Mouse (Mus musculus): ENCODE results near the gene Cpa4. TPM values are rescaled to one million over a fixed set of nuclear protein-coding genes. Genes with fewer than 3 reads are reported as not detected.

The Cpa4 gene
- polyA plus RNA-seq, 1 experiment from 2014 or later: 0.05 TPM

- Histone ChIP-seq H3K4me1 (replicated peaks; ENCODE audit: insufficient read depth, low read length) (peaks cover 21% of the 10 kb centered on the region), H3K9me3 (replicated peaks; ENCODE audit: low read length) (no peaks in the 10 kb centered on the region), H3K36me3 (ENCODE audit: insufficient read depth, low read length) (no peaks in the 10 kb centered on the region), H3K4me3 (replicated peaks; ENCODE audit: low read depth, low read length) (no peak overlapping the region), H3K9ac (ENCODE audit: low read depth, low read length) (no peak overlapping the region), H3K27ac (no peak overlapping the region), H3K27me3 (ENCODE audit: insufficient read depth, low read length) (no peaks in the 10 kb centered on the region), H3K4me2 (ENCODE audit: low read length) (no peak overlapping the region)
- DNase-seq (ENCODE audit: low spot score) (no peak), ATAC-seq (replicated peaks; ENCODE audit: low FRiP score, low read depth) (no peak)
- WGBS: 45% methylated on average over 7 of the region's 7 CpGs
- no peak for TF ChIP-seq CTCF (IDR thresholded peaks at IDR 0.05; ENCODE audit: low read depth)
Measured at GRCm38 (mm10) chr6:30545689-30546088, 22.5 kb upstream of the Cpa4 start.

GRCm38 (mm10) chr6:30546571-30547273, 21.4 kb upstream of the Cpa4 start:
- ATAC-seq (replicated peaks; ENCODE audit: low FRiP score, low read depth): peak; percentile 71; the same call in 1 of the 2 replicates
- Histone ChIP-seq H3K4me2 (ENCODE audit: low read length) (peak overlapping the region; percentile 54), H3K9me3 (replicated peaks; ENCODE audit: low read length) (no peaks in the 10 kb centered on the region), H3K4me1 (replicated peaks; ENCODE audit: insufficient read depth, low read length) (peaks cover 21% of the 10 kb centered on the region), H3K9ac (ENCODE audit: low read depth, low read length) (peak overlapping the region; percentile 28), H3K27ac (peak overlapping the region; percentile 87), H3K4me3 (replicated peaks; ENCODE audit: low read depth, low read length) (peak overlapping the region; percentile 16; the same call in 1 of the 2 replicates), H3K36me3 (ENCODE audit: insufficient read depth, low read length) (no peaks in the 10 kb centered on the region), H3K27me3 (ENCODE audit: insufficient read depth, low read length) (no peaks in the 10 kb centered on the region)
- DNase-seq (ENCODE audit: low spot score): peak; percentile 77
- TF ChIP-seq CTCF (IDR thresholded peaks at IDR 0.05; ENCODE audit: low read depth): no peak
- WGBS: 13% methylated on average over 17 of the region's 17 CpGs

- H3K4me1 ChIP-seq (replicated peaks; ENCODE audit: insufficient read depth, low read length): peaks cover 24% of the 10 kb centered on the region
- H3K4me3 ChIP-seq (replicated peaks; ENCODE audit: low read depth, low read length): peak overlapping the region; percentile 16; the same call in 1 of the 2 replicates
- H3K27ac ChIP-seq: peak overlapping the region; percentile 87
- no peak for TF ChIP-seq CTCF (IDR thresholded peaks at IDR 0.05; ENCODE audit: low read depth)
- H3K4me2 ChIP-seq (ENCODE audit: low read length): peak overlapping the region; percentile 54
- ATAC-seq (replicated peaks; ENCODE audit: low FRiP score, low read depth) (no peak), DNase-seq (ENCODE audit: low spot score) (peak; percentile 89)
- H3K36me3 ChIP-seq (ENCODE audit: insufficient read depth, low read length): no peaks in the 10 kb centered on the region
- under 1% methylated on average over 16 of the region's 17 CpGs for whole genome bisulfite sequencing
- H3K9me3 ChIP-seq (replicated peaks; ENCODE audit: low read length): no peaks in the 10 kb centered on the region
- no peaks in the 10 kb centered on the region for H3K27me3 ChIP-seq (ENCODE audit: insufficient read depth, low read length)
- H3K9ac ChIP-seq (ENCODE audit: low read depth, low read length): peak overlapping the region; percentile 28; the same call in 1 of the 2 replicates
Measured at GRCm38 (mm10) chr6:30547274-30547645, 20.9 kb upstream of the Cpa4 start.

- no peak for TF ChIP-seq CTCF (IDR thresholded peaks at IDR 0.05; ENCODE audit: low read depth)
- no peak for DNase-seq (ENCODE audit: low spot score)
- H3K27ac ChIP-seq: peak overlapping the region; percentile 87
- H3K9me3 ChIP-seq (replicated peaks; ENCODE audit: low read length): no peaks in the 10 kb centered on the region
- 33% methylated on average over 9 of the region's 9 CpGs for WGBS
- peak overlapping the region; percentile 16; the same call in 1 of the 2 replicates for H3K4me3 ChIP-seq (replicated peaks; ENCODE audit: low read depth, low read length)
- H3K36me3 ChIP-seq (ENCODE audit: insufficient read depth, low read length): no peaks in the 10 kb centered on the region
- peaks cover 24% of the 10 kb centered on the region for H3K4me1 ChIP-seq (replicated peaks; ENCODE audit: insufficient read depth, low read length)
- no peak for ATAC-seq (replicated peaks; ENCODE audit: low FRiP score, low read depth)
- H3K27me3 ChIP-seq (ENCODE audit: insufficient read depth, low read length): no peaks in the 10 kb centered on the region
- no peak overlapping the region for H3K9ac ChIP-seq (ENCODE audit: low read depth, low read length)
- peak overlapping the region; percentile 54 for H3K4me2 ChIP-seq (ENCODE audit: low read length)
Measured at GRCm38 (mm10) chr6:30547656-30548306, 20.4 kb upstream of the Cpa4 start.

GRCm38 (mm10) chr6:30549231-30549761, 18.9 kb upstream of the Cpa4 start:
- no peaks in the 10 kb centered on the region for H3K27me3 ChIP-seq (ENCODE audit: insufficient read depth, low read length)
- no peak for TF ChIP-seq CTCF (IDR thresholded peaks at IDR 0.05; ENCODE audit: low read depth)
- H3K4me1 ChIP-seq (replicated peaks; ENCODE audit: insufficient read depth, low read length): peaks cover 16% of the 10 kb centered on the region
- H3K9me3 ChIP-seq (replicated peaks; ENCODE audit: low read length): no peaks in the 10 kb centered on the region
- H3K9ac ChIP-seq (ENCODE audit: low read depth, low read length): peak overlapping the region; percentile 18; the same call in 1 of the 2 replicates
- H3K27ac ChIP-seq: peak overlapping the region; percentile 78
- no peak overlapping the region for H3K4me3 ChIP-seq (replicated peaks; ENCODE audit: low read depth, low read length)
- ATAC-seq (replicated peaks; ENCODE audit: low FRiP score, low read depth): no peak
- H3K4me2 ChIP-seq (ENCODE audit: low read length): peak overlapping the region; percentile 34
- 11% methylated on average over 15 of the region's 15 CpGs for WGBS
- DNase-seq (ENCODE audit: low spot score): peak; percentile 80
- H3K36me3 ChIP-seq (ENCODE audit: insufficient read depth, low read length): no peaks in the 10 kb centered on the region

- H3K36me3 ChIP-seq (ENCODE audit: insufficient read depth, low read length): no peaks in the 10 kb centered on the region
- H3K9ac ChIP-seq (ENCODE audit: low read depth, low read length): no peak overlapping the region
- H3K4me3 ChIP-seq (replicated peaks; ENCODE audit: low read depth, low read length): no peak overlapping the region
- peaks cover 14% of the 10 kb centered on the region for H3K4me1 ChIP-seq (replicated peaks; ENCODE audit: insufficient read depth, low read length)
- ATAC-seq (replicated peaks; ENCODE audit: low FRiP score, low read depth) (no peak), DNase-seq (ENCODE audit: low spot score) (no peak)
- H3K4me2 ChIP-seq (ENCODE audit: low read length): no peak overlapping the region
- no peak overlapping the region for H3K27ac ChIP-seq
- H3K9me3 ChIP-seq (replicated peaks; ENCODE audit: low read length): no peaks in the 10 kb centered on the region
- H3K27me3 ChIP-seq (ENCODE audit: insufficient read depth, low read length): no peaks in the 10 kb centered on the region
- no peak for TF ChIP-seq CTCF (IDR thresholded peaks at IDR 0.05; ENCODE audit: low read depth)
- 78% methylated on average over 7 of the region's 7 CpGs for WGBS
Measured at GRCm38 (mm10) chr6:30550496-30551192, 17.5 kb upstream of the Cpa4 start.

Measured in kidney, postnatal 0 days (tissue).